9 mouse cellular contexts compared by ENCODE assay signal in the genomic region with DNA sequence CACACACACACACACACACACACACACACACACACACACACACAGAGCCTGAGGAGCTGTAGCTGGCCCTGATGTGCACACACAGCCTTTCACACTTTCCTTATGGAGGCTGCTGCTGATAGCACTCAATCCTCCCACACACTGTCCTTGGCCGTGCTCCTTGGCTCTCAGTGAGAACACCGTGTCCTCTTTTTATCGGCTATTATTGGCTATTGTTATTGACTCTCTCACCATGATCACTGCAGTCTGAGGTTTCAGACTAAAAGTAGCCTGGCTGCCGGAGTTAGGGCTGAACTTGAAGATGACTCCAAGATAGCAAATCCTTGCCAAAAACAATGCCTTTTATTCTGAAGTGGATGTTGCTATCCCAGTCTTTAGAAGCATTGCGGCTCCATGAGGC. TPM values are rescaled to one million over a fixed set of nuclear protein-coding genes. Genes with fewer than 3 reads are reported as not detected.
DNase-seq lines count a peak whose midpoint lies in the region; ATAC-seq and TF ChIP-seq lines count a peak whose summit lies in the region.
"Had no signal": no experiment of that assay in that cellular context is flagged by ENCODE, and none has a peak within 500 bp of the region (broad histone marks: within the 10 kb centered on the region; RNA-seq: fewer than 3 reads in every experiment).

No protein-coding gene starts in this region.

- peak overlapping the region; percentile 37; the same call in 1 of the 2 replicates for H3K27ac ChIP-seq in hindbrain, embryonic 16.5 days (ENCODE audit: low read depth, low read length)
- H3K27ac ChIP-seq in liver, embryonic 15.5 days (replicated peaks), result 0 out of 2 replicates have a peak overlapping the region, but pooled peaks have one; percentile 19
- H3K27ac ChIP-seq in testis, adult 2 months (ENCODE audit: control insufficient read depth, insufficient read depth, low read depth, low read length), result peak overlapping the region; percentile 87

- WGBS in hindbrain, embryonic 16.5 days, result 37% methylated on average over 5 of the region's 5 CpGs
- 57% methylated on average over 5 of the region's 5 CpGs for WGBS in liver, embryonic 15.5 days (ENCODE audit: insufficient replicate concordance)

- peak; percentile 54 for DNase-seq in cerebellum, adult 11-12 months
- DNase-seq in cerebellum, postnatal 10 days, result no peak
- peak; percentile 31 for DNase-seq in A20 (ENCODE audit: low read depth, low spot score)
- peak; percentile 42 for DNase-seq in cerebellum, adult 9-11 months
- DNase-seq in spleen, postnatal 10 days (ENCODE audit: low spot score in 2 of 2), result no peak

- H3K9ac ChIP-seq in hindbrain, embryonic 16.5 days (ENCODE audit: low read depth, low read length), result no peak overlapping the region
- H3K9ac ChIP-seq in liver, embryonic 15.5 days, result no peak overlapping the region

- no peak for TF ChIP-seq POLR2A in testis, adult 2 months (IDR thresholded peaks at IDR 0.05; ENCODE audit: control insufficient read depth, low read depth, low read length)

- H3K4me1 ChIP-seq in hindbrain, embryonic 16.5 days (ENCODE audit: control insufficient read depth, insufficient read depth, low read depth, low read length), result peaks cover 19% of the 10 kb centered on the region
- peaks cover 65% of the 10 kb centered on the region for H3K4me1 ChIP-seq in liver, embryonic 15.5 days (replicated peaks)
- peaks cover 4% of the 10 kb centered on the region for H3K4me1 ChIP-seq in testis, adult 2 months (ENCODE audit: control insufficient read depth, insufficient read depth, low read length)

- no peak for TF ChIP-seq CTCF in testis, adult 2 months (IDR thresholded peaks at IDR 0.05; ENCODE audit: control insufficient read depth, insufficient read depth, insufficient replicate concordance, low read depth, low read length)

- ATAC-seq in hindbrain, embryonic 16.5 days, result no peak
- no peak for ATAC-seq in liver, embryonic 15.5 days (ENCODE audit: insufficient read depth)

- H3K36me3 ChIP-seq in hindbrain, embryonic 16.5 days (ENCODE audit: control insufficient read depth, insufficient read depth, low read length), result no peaks in the 10 kb centered on the region
- H3K36me3 ChIP-seq in liver, embryonic 15.5 days (replicated peaks), result no peaks in the 10 kb centered on the region
- no peaks in the 10 kb centered on the region for H3K36me3 ChIP-seq in testis, adult 2 months (ENCODE audit: control insufficient read depth, insufficient read depth, low read length)

- H3K4me3 ChIP-seq in hindbrain, embryonic 16.5 days (ENCODE audit: low read length), result no peak overlapping the region
- no peak overlapping the region for H3K4me3 ChIP-seq in liver, embryonic 15.5 days (replicated peaks)
- no peak overlapping the region for H3K4me3 ChIP-seq in testis, adult 2 months (ENCODE audit: control insufficient read depth, low read depth, low read length)
- H3K4me3 ChIP-seq: erythroblast, embryonic 14.5 days had no signal

- H3K27me3 ChIP-seq in hindbrain, embryonic 16.5 days (replicated peaks; ENCODE audit: control insufficient read depth, insufficient read depth, low read length), result no peaks in the 10 kb centered on the region
- H3K27me3 ChIP-seq in liver, embryonic 15.5 days, result no peaks in the 10 kb centered on the region
- H3K27me3 ChIP-seq in testis, adult 2 months (ENCODE audit: control insufficient read depth, insufficient read depth, low read length), result no peaks in the 10 kb centered on the region

- no peak overlapping the region for H3K4me2 ChIP-seq in hindbrain, embryonic 16.5 days (ENCODE audit: low read length)
- no peak overlapping the region for H3K4me2 ChIP-seq in liver, embryonic 15.5 days

- no peaks in the 10 kb centered on the region for H3K9me3 ChIP-seq in hindbrain, embryonic 16.5 days (ENCODE audit: control insufficient read depth, low read length)
- H3K9me3 ChIP-seq in liver, embryonic 15.5 days (replicated peaks), result no peaks in the 10 kb centered on the region

RNA-seq across cellular contexts. Expression of a gene that starts 24.1 kb away (rescaled TPM):
- polyA plus RNA-seq in hindbrain, embryonic 16.5 days (2015; fragmentation: Nextera tagmentation; extraction: Ambion mirVana), result 119 and 128 TPM in 2 replicates
- polyA plus RNA-seq in liver, embryonic 15.5 days (2015; fragmentation: Nextera tagmentation; extraction: Ambion mirVana), result 0.09 and 0.10 TPM in 2 replicates
- polyA plus RNA-seq in testis, adult 2 months (2012; rRNA removed), result 50.8 and 63.9 TPM in 2 replicates

Comparison
In these comparisons a context has a peak if more than half of its experiments do, and no peak if none do; other contexts are left out.
1. DNase-seq: peak in cerebellum, adult 11-12 months (single experiment), A20 (single experiment) and cerebellum, adult 9-11 months (single experiment); none in cerebellum, postnatal 10 days (0 of 2) and spleen, postnatal 10 days (0 of 2).
2. H3K27ac ChIP-seq: peak in every context shown above with its lines; median percentile 87 in testis, adult 2 months; 37 in hindbrain, embryonic 16.5 days; 19 in liver, embryonic 15.5 days.
3. RNA of a gene that starts 24.1 kb away (polyA plus RNA-seq): 119 to 128 TPM in hindbrain, embryonic 16.5 days and 50.8 to 63.9 TPM in testis, adult 2 months; 0.09 to 0.10 TPM in liver, embryonic 15.5 days; every median in the first group is over 10 times any median in the second.